Mouse (Mus musculus): ENCODE data around the gene Dthd1.

Gene Dthd1

DNA sequence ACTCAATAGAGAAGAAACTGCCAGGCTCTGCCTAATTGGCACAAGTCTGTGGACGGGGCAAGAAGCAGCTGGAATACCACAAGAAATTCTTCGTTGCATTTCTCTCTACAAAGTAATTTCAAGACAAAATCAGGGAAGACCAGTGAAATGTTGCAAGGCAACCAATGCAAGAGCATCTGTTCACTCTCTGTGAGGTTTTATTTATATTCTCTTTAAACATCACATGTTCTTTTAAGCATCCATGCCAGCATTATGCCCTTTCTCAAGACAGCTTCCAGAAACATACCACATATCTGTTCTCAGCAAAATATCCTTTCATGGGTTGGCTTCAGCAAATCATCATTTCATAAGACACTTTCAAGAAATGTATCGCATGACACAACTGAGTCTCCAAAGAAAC is 50.7 kb downstream of the Dthd1 start:
- no peak for DNase-seq (ENCODE audit: low spot score)

DNA sequence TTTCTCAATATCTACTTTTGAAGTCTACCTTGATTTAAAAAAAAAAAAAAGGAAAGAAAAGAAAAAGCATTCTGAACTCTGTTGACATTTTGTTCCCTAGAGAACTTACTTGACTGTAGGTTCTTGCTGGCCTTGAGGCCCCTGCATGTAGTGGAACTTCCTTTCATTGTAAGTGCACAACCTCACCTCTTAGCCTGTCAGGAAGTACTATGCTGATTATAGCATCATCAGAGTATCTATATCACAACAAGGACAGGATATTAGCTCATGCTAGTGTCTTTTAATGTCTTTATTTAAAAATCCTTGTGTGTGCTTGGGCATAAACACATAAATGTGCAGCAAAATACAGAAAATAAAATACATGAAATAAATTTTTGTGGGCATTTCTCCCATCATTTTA is 53.4 kb downstream of the Dthd1 start:
- no peak for DNase-seq (ENCODE audit: low spot score)

- no peak for DNase-seq (ENCODE audit: low spot score)
Observed at GRCm38 (mm10) chr5:62879530-62879929, 65.9 kb downstream of the Dthd1 start.

DNA sequence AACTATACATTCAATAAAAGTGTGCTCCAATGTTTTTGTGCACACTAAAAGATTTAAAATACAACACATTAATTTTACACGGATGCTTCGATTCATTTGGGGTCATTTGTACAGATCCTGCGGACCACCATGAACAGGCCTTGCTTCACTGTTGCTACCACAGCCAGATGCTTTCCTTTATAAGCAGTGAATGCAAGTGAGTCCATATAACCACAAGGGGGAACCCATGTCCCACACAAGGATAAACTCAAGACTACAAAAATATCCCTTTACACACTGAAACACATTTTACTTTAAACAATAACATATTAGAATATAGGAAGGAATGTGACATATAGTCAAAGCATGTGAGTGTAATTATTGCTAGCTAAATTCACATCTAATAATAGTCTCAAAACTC is 81.7 kb downstream of the Dthd1 start:
- no peak for DNase-seq (ENCODE audit: low spot score)

DNA sequence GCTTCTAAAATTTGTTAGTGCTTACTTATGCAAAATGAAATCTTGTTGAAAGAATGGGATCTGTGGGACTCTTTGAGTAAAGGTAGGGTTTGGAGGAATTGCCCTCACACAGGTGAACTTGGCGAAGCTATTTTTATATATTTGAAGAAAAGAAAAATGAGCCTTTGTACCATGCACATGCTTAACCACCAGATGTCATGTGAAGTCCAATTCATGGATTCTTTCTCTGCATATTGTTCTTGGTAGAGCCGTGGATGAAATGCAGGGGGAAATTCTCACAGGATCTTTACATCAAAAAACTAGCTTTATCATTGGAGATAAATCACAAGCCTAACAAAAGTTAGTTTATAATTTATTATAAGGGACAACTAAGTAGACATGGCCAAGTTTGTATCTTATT is 93.3 kb downstream of the Dthd1 start:
- DNase-seq (ENCODE audit: low spot score), result no peak

DNA sequence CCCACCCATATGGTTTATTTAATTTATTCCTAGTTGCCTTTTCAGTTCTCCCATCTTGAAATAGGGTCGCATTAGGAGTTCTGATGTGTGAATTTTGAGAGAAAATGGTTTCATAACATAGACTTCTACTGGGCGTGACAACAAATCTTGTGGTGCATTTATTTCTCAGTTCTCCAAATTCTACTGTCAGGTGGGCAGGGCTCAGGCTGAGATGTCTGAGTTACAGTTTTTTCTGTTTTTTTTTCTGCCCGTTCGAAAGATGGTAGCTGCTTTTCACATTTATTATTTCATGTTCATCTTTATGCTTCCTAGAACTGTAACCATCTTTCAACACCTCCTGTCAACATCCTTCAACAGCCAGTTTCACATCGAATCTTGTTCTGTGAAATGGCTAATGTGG is 95.5 kb downstream of the Dthd1 start:
- no peak for DNase-seq (ENCODE audit: low spot score)

DNA sequence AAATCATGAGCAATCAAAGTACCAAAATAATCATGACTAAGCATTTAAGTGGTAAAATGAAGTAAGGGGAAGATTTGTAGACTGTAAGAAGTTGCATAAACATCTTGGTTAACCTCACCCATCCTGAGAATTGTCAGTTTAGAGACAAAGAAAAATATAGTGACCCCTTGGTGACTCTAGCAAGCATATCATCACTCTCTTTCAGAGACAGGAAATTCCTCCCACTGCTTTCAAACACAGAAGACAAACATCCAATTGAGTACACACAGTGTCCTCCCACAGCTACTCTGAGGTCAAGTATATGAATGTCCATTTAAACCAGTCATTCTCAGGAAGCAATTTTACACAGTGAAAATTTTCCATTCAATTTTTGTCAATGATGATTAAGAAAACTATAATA is 111.0 kb downstream of the Dthd1 start:
- no peak for DNase-seq (ENCODE audit: low spot score)

All from ovary, adult 18-20 months (tissue).